Mouse (Mus musculus): ENCODE results near the gene Gm49361. TPM values are rescaled to one million over a fixed set of nuclear protein-coding genes. Genes with fewer than 3 reads are reported as not detected.
"Not testable (repeated sequence)": the region's sequence is repeated elsewhere in the genome, so short reads cannot be mapped to it uniquely, and the experiment has no call there.

Gm49361 gene
- total RNA-seq, 1 experiment from 2014 or later: not detected

- no peak for ATAC-seq (ENCODE audit: extremely low read depth, insufficient number of reproducible peaks, low FRiP score, poor library complexity, severe bottlenecking)
Observed at GRCm38 (mm10) chr14:57657500-57657899, 88.4 kb downstream of the Gm49361 start.

- ATAC-seq (ENCODE audit: extremely low read depth, insufficient number of reproducible peaks, low FRiP score, poor library complexity, severe bottlenecking): not testable (repeated sequence)
Observed at GRCm38 (mm10) chr14:57656519-57656918, 89.4 kb downstream of the Gm49361 start.

GRCm38 (mm10) chr14:57649501-57649900 is 96.4 kb downstream of the Gm49361 start:
- ATAC-seq (ENCODE audit: extremely low read depth, insufficient number of reproducible peaks, low FRiP score, poor library complexity, severe bottlenecking): no peak

GRCm38 (mm10) chr14:57646155-57646554 is 99.7 kb downstream of the Gm49361 start:
- no peak for ATAC-seq (ENCODE audit: extremely low read depth, insufficient number of reproducible peaks, low FRiP score, poor library complexity, severe bottlenecking)

GRCm38 (mm10) chr14:57639153-57639552 is 106.8 kb downstream of the Gm49361 start:
- no peak for ATAC-seq (ENCODE audit: extremely low read depth, insufficient number of reproducible peaks, low FRiP score, poor library complexity, severe bottlenecking)

GRCm38 (mm10) chr14:57634141-57634540 is 111.8 kb downstream of the Gm49361 start:
- no peak for ATAC-seq (ENCODE audit: extremely low read depth, insufficient number of reproducible peaks, low FRiP score, poor library complexity, severe bottlenecking)

GRCm38 (mm10) chr14:57629595-57629994 is 116.3 kb downstream of the Gm49361 start:
- ATAC-seq (ENCODE audit: extremely low read depth, insufficient number of reproducible peaks, low FRiP score, poor library complexity, severe bottlenecking): no peak

- ATAC-seq (ENCODE audit: extremely low read depth, insufficient number of reproducible peaks, low FRiP score, poor library complexity, severe bottlenecking): no peak
Observed at GRCm38 (mm10) chr14:57622934-57623333, 123.0 kb downstream of the Gm49361 start.

- no peak for ATAC-seq (ENCODE audit: extremely low read depth, insufficient number of reproducible peaks, low FRiP score, poor library complexity, severe bottlenecking)
Observed at GRCm38 (mm10) chr14:57621699-57622098, 124.2 kb downstream of the Gm49361 start.

- ATAC-seq (ENCODE audit: extremely low read depth, insufficient number of reproducible peaks, low FRiP score, poor library complexity, severe bottlenecking): no peak
Observed at GRCm38 (mm10) chr14:57620598-57621236, 125.2 kb downstream of the Gm49361 start.

GRCm38 (mm10) chr14:57619487-57619886 is 126.4 kb downstream of the Gm49361 start:
- ATAC-seq (ENCODE audit: extremely low read depth, insufficient number of reproducible peaks, low FRiP score, poor library complexity, severe bottlenecking): peak; percentile 30; the same call in 1 of the 2 replicates

- ATAC-seq (ENCODE audit: extremely low read depth, insufficient number of reproducible peaks, low FRiP score, poor library complexity, severe bottlenecking): no peak
Observed at GRCm38 (mm10) chr14:57617675-57618074, 128.2 kb downstream of the Gm49361 start.

GRCm38 (mm10) chr14:57616339-57616965 is 129.5 kb downstream of the Gm49361 start:
- ATAC-seq (ENCODE audit: extremely low read depth, insufficient number of reproducible peaks, low FRiP score, poor library complexity, severe bottlenecking): no peak

- ATAC-seq (ENCODE audit: extremely low read depth, insufficient number of reproducible peaks, low FRiP score, poor library complexity, severe bottlenecking): no peak
Observed at GRCm38 (mm10) chr14:57615828-57616227, 130.1 kb downstream of the Gm49361 start.

- ATAC-seq (ENCODE audit: extremely low read depth, insufficient number of reproducible peaks, low FRiP score, poor library complexity, severe bottlenecking): no peak
Observed at GRCm38 (mm10) chr14:57611034-57611433, 134.9 kb downstream of the Gm49361 start.

- ATAC-seq (ENCODE audit: extremely low read depth, insufficient number of reproducible peaks, low FRiP score, poor library complexity, severe bottlenecking): no peak
Observed at GRCm38 (mm10) chr14:57609816-57610329, 136.0 kb downstream of the Gm49361 start.

GRCm38 (mm10) chr14:57607500-57607899 is 138.4 kb downstream of the Gm49361 start:
- no peak for ATAC-seq (ENCODE audit: extremely low read depth, insufficient number of reproducible peaks, low FRiP score, poor library complexity, severe bottlenecking)

GRCm38 (mm10) chr14:57606663-57607365 is 139.1 kb downstream of the Gm49361 start:
- no peak for ATAC-seq (ENCODE audit: extremely low read depth, insufficient number of reproducible peaks, low FRiP score, poor library complexity, severe bottlenecking)

- no peak for ATAC-seq (ENCODE audit: extremely low read depth, insufficient number of reproducible peaks, low FRiP score, poor library complexity, severe bottlenecking)
Observed at GRCm38 (mm10) chr14:57593279-57593678, 152.6 kb downstream of the Gm49361 start.
